Mouse (Mus musculus): ENCODE measurements around the gene Mien1. TPM values are rescaled to one million over a fixed set of nuclear protein-coding genes. Genes with fewer than 3 reads are reported as not detected.

Gene Mien1
- total and polyA plus RNA-seq, 3 experiments = 71.6 to 93.2 TPM; not detected in 1

GRCm38 (mm10) chr11:98409341-98409822, 29.4 kb downstream of the Mien1 start:
- H3K9me3 ChIP-seq (replicated peaks; ENCODE audit: insufficient read depth, low read length) = no peaks in the 10 kb centered on the region
- no peaks in the 10 kb centered on the region for H3K36me3 ChIP-seq (ENCODE audit: control insufficient read depth in 1 of 2, insufficient read depth in 2 of 2, low read length in 2 of 2)
- H3K4me3 ChIP-seq (ENCODE audit: control insufficient read depth in 1 of 2, insufficient read depth in 1 of 2, low read depth in 2 of 2, low read length in 2 of 2) = no peak overlapping the region
- H3K79me2 ChIP-seq (ENCODE audit: control insufficient read depth, insufficient read depth, low read length, poor library complexity) = no peaks in the 10 kb centered on the region
- no peaks in the 10 kb centered on the region for H3K4me1 ChIP-seq (ENCODE audit: control insufficient read depth in 1 of 2, insufficient read depth in 2 of 2, low read length in 2 of 2)
- no peak overlapping the region for H3K27ac ChIP-seq (ENCODE audit: control insufficient read depth, low read depth, low read length)
- no peak overlapping the region for H3K9ac ChIP-seq (ENCODE audit: control insufficient read depth, low read depth, low read length, poor library complexity, severe bottlenecking)
- no peak for DNase-seq (ENCODE audit: low read depth, low spot score)
- TF ChIP-seq ZNF384 (IDR thresholded peaks at IDR 0.05; ENCODE audit: low read depth, low read length) = peak; percentile 51; the same call in 1 of the 2 replicates
- TF ChIP-seq MXI1 (IDR thresholded peaks at IDR 0.05; ENCODE audit: low read depth, low read length) = no peak
- no peak for TF ChIP-seq HCFC1 (IDR thresholded peaks at IDR 0.05; ENCODE audit: low read depth, low read length)
- no peak for TF ChIP-seq MEF2A (IDR thresholded peaks at IDR 0.05; ENCODE audit: extremely low read depth, insufficient replicate concordance, low read depth, low read length, poor library complexity, severe bottlenecking)
- TF ChIP-seq POLR2AphosphoS5 (IDR thresholded peaks at IDR 0.05; ENCODE audit: borderline replicate concordance, low read depth, low read length) = no peak
- peaks cover 10 to 13% of the 10 kb centered on the region in 2 experiments for H3K27me3 ChIP-seq (ENCODE audit: control insufficient read depth in 1 of 2, insufficient read depth in 2 of 2, low read length in 2 of 2)

- Histone ChIP-seq H3K9me3 (replicated peaks; ENCODE audit: insufficient read depth, low read length) (no peaks in the 10 kb centered on the region), H3K4me3 (ENCODE audit: control insufficient read depth in 1 of 2, insufficient read depth in 1 of 2, low read depth in 2 of 2, low read length in 2 of 2) (no peak overlapping the region), H3K79me2 (ENCODE audit: control insufficient read depth, insufficient read depth, low read length, poor library complexity) (no peaks in the 10 kb centered on the region), H3K27me3 (ENCODE audit: control insufficient read depth in 1 of 2, insufficient read depth in 2 of 2, low read length in 2 of 2) (peaks cover 10 to 13% of the 10 kb centered on the region in 2 experiments), H3K36me3 (ENCODE audit: control insufficient read depth in 1 of 2, insufficient read depth in 2 of 2, low read length in 2 of 2) (no peaks in the 10 kb centered on the region), H3K27ac (ENCODE audit: control insufficient read depth, low read depth, low read length) (no peak overlapping the region), H3K9ac (ENCODE audit: control insufficient read depth, low read depth, low read length, poor library complexity, severe bottlenecking) (no peak overlapping the region), H3K4me1 (ENCODE audit: control insufficient read depth in 1 of 2, insufficient read depth in 2 of 2, low read length in 2 of 2) (no peaks in the 10 kb centered on the region)
- TF ChIP-seq EP300 (IDR thresholded peaks at IDR 0.05; ENCODE audit: low read depth in 1 of 2, low read length in 2 of 2) (no peak), UBTF (IDR thresholded peaks at IDR 0.05; ENCODE audit: borderline replicate concordance, insufficient read depth, low read depth, low read length) (no peak), GABPA (IDR thresholded peaks at IDR 0.05; ENCODE audit: low read depth, low read length) (no peak), MAFK (IDR thresholded peaks at IDR 0.05; ENCODE audit: borderline replicate concordance, low read depth, low read length) (no peak), TBP (IDR thresholded peaks at IDR 0.05; ENCODE audit: low read depth, low read length) (no peak), ELF1 (IDR thresholded peaks at IDR 0.05; ENCODE audit: low read depth, low read length) (no peak), MEF2A (IDR thresholded peaks at IDR 0.05; ENCODE audit: extremely low read depth, insufficient replicate concordance, low read depth, low read length, poor library complexity, severe bottlenecking) (no peak), HCFC1 (IDR thresholded peaks at IDR 0.05; ENCODE audit: low read depth, low read length) (no peak), SMC3 (IDR thresholded peaks at IDR 0.05; ENCODE audit: low read depth, low read length) (no peak), POLR2AphosphoS5 (IDR thresholded peaks at IDR 0.05; ENCODE audit: borderline replicate concordance, low read depth, low read length) (no peak)
- DNase-seq (ENCODE audit: low read depth, low spot score) = no peak
These were observed 29.9 kb downstream of the Mien1 start for GRCm38 (mm10) chr11:98408872-98409271.

- no peak for DNase-seq (ENCODE audit: low read depth, low spot score)
- Histone ChIP-seq H3K79me2 (ENCODE audit: control insufficient read depth, insufficient read depth, low read length, poor library complexity) (no peaks in the 10 kb centered on the region), H3K4me1 (ENCODE audit: control insufficient read depth in 1 of 2, insufficient read depth in 2 of 2, low read length in 2 of 2) (no peaks in the 10 kb centered on the region), H3K36me3 (ENCODE audit: control insufficient read depth in 1 of 2, insufficient read depth in 2 of 2, low read length in 2 of 2) (no peaks in the 10 kb centered on the region), H3K27me3 (ENCODE audit: control insufficient read depth in 1 of 2, insufficient read depth in 2 of 2, low read length in 2 of 2) (peaks cover 8 to 13% of the 10 kb centered on the region in 2 experiments), H3K4me3 (ENCODE audit: control insufficient read depth in 1 of 2, insufficient read depth in 1 of 2, low read depth in 2 of 2, low read length in 2 of 2) (no peak overlapping the region), H3K9me3 (replicated peaks; ENCODE audit: insufficient read depth, low read length) (no peaks in the 10 kb centered on the region), H3K27ac (ENCODE audit: control insufficient read depth, low read depth, low read length) (no peak overlapping the region), H3K9ac (ENCODE audit: control insufficient read depth, low read depth, low read length, poor library complexity, severe bottlenecking) (no peak overlapping the region)
- TF ChIP-seq MAX (IDR thresholded peaks at IDR 0.05; ENCODE audit: low read length) = no peak
These were observed 32.2 kb downstream of the Mien1 start for GRCm38 (mm10) chr11:98406621-98407020.
